Mouse (Mus musculus) megakaryocyte progenitor cell, adult 5-6 weeks (primary cell): ENCODE measurements at regions not wholly inside any gene's neighbourhood (a gene's known extent, or its start where the extent isn't known, plus 50 kb on each side); places are given as distances from the start of the nearest gene placed in this dataset.
"Not testable (repeated sequence)": the region's sequence is repeated elsewhere in the genome, so short reads cannot be mapped to it uniquely, and the experiment has no call there.

ENCODE experiments used
- ATAC-seq: replicated peaks from 2 replicates; pipeline ENCODE4 v1.8.0; 2016; ENCODE audit warnings: mild to moderate bottlenecking, moderate TSS enrichment, inconsistent platforms; ENCODE audit not compliant: poor library complexity

- ATAC-seq, result no peak
These were observed 103.1 kb downstream of the Cenpf start for GRCm38 (mm10) chr1:189584831-189585230.

DNA sequence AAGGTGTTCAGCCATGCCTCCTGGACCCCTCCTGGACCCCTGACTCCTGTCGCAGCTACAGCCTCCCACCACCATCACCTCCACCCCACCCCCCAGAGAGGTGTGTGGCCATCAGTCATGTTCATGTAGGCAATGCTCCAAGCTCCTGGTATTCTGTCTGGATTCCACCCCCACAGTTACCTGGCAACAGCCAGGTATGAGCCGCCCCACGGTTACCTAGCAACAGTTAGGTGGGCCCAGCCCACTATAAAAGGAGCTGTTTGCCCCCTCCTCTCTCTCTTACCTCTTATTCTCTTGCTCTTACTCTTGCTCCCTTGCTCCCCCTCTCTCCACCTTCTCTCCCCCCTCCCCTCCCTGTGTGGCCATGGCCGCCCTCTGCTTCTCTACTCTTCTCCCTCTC lies 106.5 kb downstream of the Cenpf start:
- no peak for ATAC-seq

DNA sequence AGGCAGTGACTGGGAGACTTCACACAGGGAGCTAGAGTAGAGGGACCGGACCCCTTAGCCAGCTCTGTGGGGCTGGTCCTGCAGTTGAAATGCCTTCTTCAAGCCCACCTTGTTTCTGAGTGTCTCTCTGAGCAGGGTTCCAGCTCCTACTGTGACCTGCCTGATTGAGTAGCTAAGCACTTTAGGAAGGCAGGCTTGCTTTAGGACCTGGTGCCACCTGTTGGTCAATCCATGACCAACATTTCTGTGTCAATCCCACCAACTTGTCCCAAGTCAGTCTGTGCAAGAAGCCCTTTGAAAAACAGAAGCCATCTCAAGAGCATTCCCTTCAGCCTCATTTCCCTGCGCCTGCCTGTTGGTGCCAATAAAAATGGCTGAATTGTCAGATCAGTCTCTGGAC lies 108.5 kb downstream of the Cenpf start:
- peak; percentile 46; the same call in 1 of the 2 replicates for ATAC-seq

DNA sequence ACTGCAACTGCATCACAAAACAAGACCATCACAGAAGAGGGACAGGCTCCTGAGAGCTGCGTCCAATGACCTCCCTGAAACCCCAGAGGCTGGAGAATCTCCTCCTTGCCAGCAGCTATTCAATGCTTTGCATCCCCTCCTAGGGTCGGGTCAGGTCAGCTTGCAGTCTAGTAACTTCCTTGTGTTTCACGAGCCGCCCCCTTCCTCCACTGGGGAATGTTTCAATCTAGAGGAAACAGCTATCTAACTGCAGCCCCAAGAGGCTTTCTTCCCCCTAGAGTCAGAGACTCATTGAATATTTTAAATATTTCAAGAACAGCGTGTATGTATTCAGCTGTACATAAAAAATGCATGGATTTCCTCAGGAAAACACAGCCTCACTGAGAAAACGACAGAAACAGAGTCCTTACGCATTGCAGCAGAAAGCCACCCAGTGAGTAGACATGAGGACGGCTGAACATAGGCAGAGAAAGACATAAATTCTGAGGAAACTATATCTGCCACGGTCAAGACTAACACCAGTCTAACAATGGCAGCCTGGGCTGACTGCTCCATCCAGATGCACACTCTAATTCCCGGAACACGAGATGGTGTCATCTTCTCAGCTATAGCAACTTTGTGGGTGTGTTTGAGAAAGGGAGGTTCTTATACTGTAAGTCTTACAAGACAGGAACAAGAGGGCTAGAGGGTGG lies 111.4 kb downstream of the Cenpf start:
- ATAC-seq, result no peak

DNA sequence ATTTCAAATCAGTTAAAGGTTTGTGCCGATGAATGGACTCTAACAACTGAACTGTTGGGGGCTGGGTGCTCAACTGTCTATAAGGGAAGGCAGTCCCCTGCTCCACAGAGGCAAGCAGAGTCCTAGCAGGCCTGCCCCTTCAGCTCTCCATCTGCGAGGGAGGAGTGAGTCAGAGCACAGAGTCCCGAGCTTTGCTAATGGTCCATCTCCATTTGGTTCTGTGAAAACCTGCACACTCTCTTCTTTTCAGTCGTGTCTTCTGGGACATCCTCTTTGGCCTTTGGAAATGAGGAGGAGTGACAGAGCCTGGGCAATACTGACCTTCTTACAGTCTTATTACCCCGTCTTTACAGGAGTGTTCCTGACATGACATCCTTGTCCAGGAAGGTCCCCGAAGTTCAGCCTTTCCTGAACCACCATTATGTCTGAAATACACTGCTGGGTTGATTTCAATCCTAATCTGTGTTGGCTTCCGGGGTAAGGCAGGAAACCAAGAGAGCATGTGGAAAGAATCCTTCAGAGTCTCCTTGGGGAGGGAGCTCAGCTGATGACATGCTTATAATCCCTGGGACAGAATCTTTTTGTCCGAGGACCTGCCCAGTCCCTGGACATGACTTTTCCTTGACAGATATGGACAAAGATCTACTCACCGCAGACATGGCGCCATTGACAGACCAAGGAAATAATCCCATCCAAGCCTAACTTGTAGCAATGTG lies 112.2 kb downstream of the Cenpf start:
- no peak for ATAC-seq

GRCm38 (mm10) chr1:189566491-189566890 lies 121.4 kb downstream of the Cenpf start:
- no peak for ATAC-seq

- no peak for ATAC-seq
These were observed 126.1 kb downstream of the Cenpf start for GRCm38 (mm10) chr1:189561831-189562230.

- no peak for ATAC-seq
These were observed 127.3 kb downstream of the Cenpf start for GRCm38 (mm10) chr1:189560576-189560975.

- ATAC-seq, result no peak
These were observed 137.0 kb downstream of the Cenpf start for GRCm38 (mm10) chr1:189550851-189551250.

GRCm38 (mm10) chr1:189532834-189533233 lies 130.8 kb upstream of the Kcnk2 start:
- no peak for ATAC-seq

DNA sequence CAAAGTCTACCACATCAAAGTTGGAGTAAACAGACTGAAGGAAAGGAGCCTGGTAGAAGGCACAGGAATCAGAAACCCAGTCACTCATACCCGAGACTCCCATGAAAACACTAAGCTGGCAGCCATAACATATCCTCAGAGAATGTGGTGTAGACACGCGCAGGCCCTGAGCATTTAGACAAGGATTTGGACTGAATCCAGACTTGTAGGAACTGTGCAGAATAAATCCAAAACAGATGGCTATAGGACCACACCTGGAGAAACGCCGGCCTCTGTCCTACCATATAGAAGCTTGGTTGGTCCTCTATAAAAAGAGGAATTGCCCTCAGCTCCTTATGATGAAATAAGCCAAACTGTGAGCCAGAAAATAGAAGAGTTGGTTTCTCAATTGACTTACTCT lies 124.3 kb upstream of the Kcnk2 start:
- no peak for ATAC-seq

- ATAC-seq, result no peak
These were observed 113.4 kb upstream of the Kcnk2 start for GRCm38 (mm10) chr1:189515476-189515875.

GRCm38 (mm10) chr1:189513358-189513757 lies 111.3 kb upstream of the Kcnk2 start:
- no peak for ATAC-seq

GRCm38 (mm10) chr1:189507301-189507700 lies 105.2 kb upstream of the Kcnk2 start:
- ATAC-seq, result not testable (repeated sequence)

DNA sequence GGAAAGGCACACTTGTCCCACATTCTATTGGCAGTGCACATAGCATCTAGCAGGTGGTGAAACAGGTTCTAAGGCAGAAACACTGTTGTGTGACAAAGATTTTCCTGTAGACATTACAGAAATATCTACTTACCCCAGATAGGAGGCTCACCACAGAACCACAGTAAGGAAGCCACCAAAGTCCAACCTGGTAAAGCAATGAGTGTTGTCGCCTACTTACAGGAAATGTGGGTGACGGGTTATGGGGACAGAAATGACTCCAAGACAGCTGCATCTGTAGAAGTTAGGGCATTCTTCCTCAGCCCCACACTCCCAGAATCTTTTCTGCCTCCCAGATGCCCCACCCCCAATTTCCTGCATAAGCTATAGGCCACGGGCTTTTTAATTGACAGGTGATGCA lies 97.6 kb upstream of the Kcnk2 start:
- ATAC-seq, result no peak

DNA sequence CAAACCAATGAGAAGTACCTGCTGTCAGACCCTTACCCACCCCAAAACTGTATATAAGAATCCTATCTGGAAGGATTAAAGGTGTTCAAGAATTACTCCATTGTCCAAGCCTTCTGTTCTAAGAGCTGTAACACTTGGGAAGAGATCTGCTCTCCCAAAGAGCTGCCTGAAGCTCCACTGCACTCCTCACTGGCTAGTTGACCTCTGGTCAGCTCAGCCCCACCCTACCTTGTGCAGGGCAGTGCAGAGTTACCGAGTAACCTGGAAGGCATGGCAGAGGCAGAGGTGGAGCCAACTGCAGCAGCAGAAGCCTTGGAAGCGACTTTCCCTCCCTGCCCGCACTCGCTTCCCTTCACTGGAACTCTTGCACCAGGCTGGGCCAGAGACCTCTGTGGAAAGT lies 97.1 kb upstream of the Kcnk2 start:
- ATAC-seq, result no peak

- ATAC-seq, result no peak
These were observed 95.0 kb upstream of the Kcnk2 start for GRCm38 (mm10) chr1:189497031-189497430.

DNA sequence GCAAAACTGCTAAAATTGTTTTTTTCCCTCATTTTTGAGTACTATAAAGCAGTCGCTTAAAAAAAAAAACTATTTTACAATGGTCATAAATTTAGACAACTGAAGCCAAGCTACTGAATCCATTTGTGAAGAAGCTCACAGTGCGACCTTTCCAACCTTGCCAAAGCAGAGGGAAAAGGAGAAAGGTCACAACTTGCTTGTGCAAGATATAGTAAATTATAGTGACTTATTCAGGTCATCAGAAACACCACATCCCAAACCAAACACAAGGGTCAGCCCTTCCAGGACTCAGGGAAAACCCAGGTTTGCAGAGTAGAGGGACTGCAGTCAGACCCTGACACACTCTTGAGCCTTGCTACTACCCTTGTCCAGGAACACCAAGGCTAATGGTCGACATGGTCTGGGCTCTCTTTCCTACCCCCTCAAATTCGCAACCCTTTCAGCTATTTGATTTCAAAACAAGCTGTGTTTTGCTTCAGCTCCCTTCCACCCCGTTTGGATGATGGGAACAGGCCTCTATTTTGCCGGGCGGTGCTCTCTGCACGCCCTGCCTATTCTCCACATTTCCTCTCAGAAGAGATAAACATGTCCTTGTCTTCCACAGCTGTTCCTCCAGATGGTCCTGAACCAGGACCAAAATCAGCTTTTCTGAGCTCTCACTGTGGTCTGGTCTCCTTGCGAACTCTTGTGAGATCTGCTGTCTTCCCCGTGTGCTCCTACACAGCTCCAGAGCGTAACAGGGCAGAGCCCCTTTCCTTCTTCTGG lies 93.5 kb upstream of the Kcnk2 start:
- no peak for ATAC-seq

DNA sequence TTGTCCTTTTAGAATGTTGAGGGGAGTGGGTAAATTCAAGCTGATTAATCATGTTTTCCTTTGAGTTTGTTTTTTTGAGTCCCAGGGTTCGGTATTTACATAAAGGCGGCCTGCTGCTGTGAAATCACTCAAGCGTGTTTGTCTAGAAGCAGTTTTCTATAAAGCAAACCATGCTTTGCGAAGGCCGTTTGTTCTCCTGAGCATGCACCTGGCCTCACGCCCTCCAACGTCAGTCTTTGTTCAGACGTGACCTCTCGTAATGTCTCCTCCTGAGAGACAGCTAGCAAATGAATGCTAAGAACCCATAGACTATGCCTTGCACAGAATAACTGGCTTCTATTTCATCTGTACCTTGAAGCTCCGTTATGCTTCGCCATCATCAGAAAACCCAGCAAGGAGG lies 92.8 kb upstream of the Kcnk2 start:
- ATAC-seq, result no peak

- no peak for ATAC-seq
These were observed 83.3 kb upstream of the Kcnk2 start for GRCm38 (mm10) chr1:189485336-189485735.

GRCm38 (mm10) chr1:189483331-189483730 lies 81.3 kb upstream of the Kcnk2 start:
- no peak for ATAC-seq

- ATAC-seq, result no peak
These were observed 76.0 kb upstream of the Kcnk2 start for GRCm38 (mm10) chr1:189478051-189478450.
